Mouse (Mus musculus) forebrain, postnatal 0 days (tissue): Measurements from ENCODE around the gene Pcsk2. TPM values are rescaled to one million over a fixed set of nuclear protein-coding genes. Genes with fewer than 3 reads are reported as not detected.

ENCODE experiments used
- ATAC-seq: fragments of 200-750 bp; cut with Nextera tagmentation; 2 replicates; pipeline ENCODE4 v1.8.0; 2017; ENCODE audit warnings: mild to moderate bottlenecking, moderate library complexity
- DNase-seq: peaks from one replicate; pipeline ENCODE4 v3.0.0-alpha.2; 2015
- H3K27ac ChIP-seq: fragments of 300-500 bp; sonication (generic); 2 replicates; pipeline ENCODE4 v1.5.1; 2014; ENCODE audit warnings: low read depth, mild to moderate bottlenecking, antibody characterized with exemption, low read length, moderate library complexity, mixed read lengths
- H3K27me3 ChIP-seq: fragments of 300-500 bp; sonication (generic); 2 replicates; pipeline ENCODE4 v1.6.1; 2014; ENCODE audit warnings: mild to moderate bottlenecking, low read length, mixed read lengths; ENCODE audit not compliant: insufficient read depth
- H3K36me3 ChIP-seq: fragments of 300-500 bp; sonication (generic); 2 replicates; pipeline ENCODE4 v1.6.1; 2014; ENCODE audit warnings: mild to moderate bottlenecking, moderate library complexity; ENCODE audit not compliant: insufficient read depth
- H3K4me1 ChIP-seq: fragments of 300-500 bp; sonication (generic); 2 replicates; pipeline ENCODE4 v1.6.1; 2014; ENCODE audit warnings: antibody characterized with exemption; ENCODE audit not compliant: insufficient read depth
- H3K4me2 ChIP-seq: fragments of 300-500 bp; sonication (generic); 2 replicates; pipeline ENCODE4 v1.6.1; 2014; ENCODE audit warnings: low read depth, mild to moderate bottlenecking, moderate library complexity
- H3K4me3 ChIP-seq: fragments of 300-500 bp; sonication (generic); 2 replicates; pipeline ENCODE4 v1.5.1; 2014; ENCODE audit warnings: low read depth, low read length, mixed read lengths
- H3K9ac ChIP-seq: fragments of 300-500 bp; sonication (generic); 2 replicates; pipeline ENCODE4 v1.6.1; 2014; ENCODE audit warnings: mild to moderate bottlenecking
- H3K9me3 ChIP-seq: fragments of 300-500 bp; sonication (generic); 2 replicates; pipeline ENCODE4 v1.6.1; 2016; ENCODE audit warnings: low read length
- CTCF ChIP-seq: sonication (generic); IDR thresholded peaks from 2 replicates; pipeline ENCODE4 v1.5.1; 2016; ENCODE audit warnings: antibody characterized with exemption, control low read depth, low read depth
- WGBS: fragments of 180-500 bp; shearing (Covaris S2); extraction: QIAGEN DNeasy Blood & Tissue Kit; methylation state at CpG from one replicate; pipeline ENCODE4 v1.1.7; 2014; 5-methylcytosine and 5-hydroxymethylcytosine counted together
- polyA plus RNA-seq: library from polyadenylated mRNA; unstranded; fragments of >200 nt; fragmentation: Nextera tagmentation; extraction: Ambion mirVana; gene quantifications from 2 replicates; pipeline ENCODE4 v1.2.1, GENCODE M21; 2015
- total RNA-seq: library from RNA; depleted of rRNA; stranded (reverse); fragments of >200 nt; gene quantifications from 2 replicates; pipeline ENCODE4 v1.2.3, GENCODE M21; 2014

Gene Pcsk2
- total and polyA plus RNA-seq, 2 experiments from 2014 or later, result 25.7 to 41.3 TPM

GRCm38 (mm10) chr2:143681873-143682555 lies 136.1 kb downstream of the Pcsk2 start:
- Histone ChIP-seq H3K4me3 (no peak overlapping the region), H3K27me3 (no peaks in the 10 kb centered on the region), H3K9me3 (no peaks in the 10 kb centered on the region), H3K9ac (no peak overlapping the region), H3K4me1 (no peaks in the 10 kb centered on the region), H3K27ac (no peak overlapping the region), H3K36me3 (no peaks in the 10 kb centered on the region), H3K4me2 (no peak overlapping the region)
- no peak for DNase-seq
- WGBS, result 60% methylated on average over 8 of the region's 8 CpGs
- ATAC-seq, result no peak
- TF ChIP-seq CTCF, result no peak

- DNase-seq (no peak), ATAC-seq (no peak)
- Histone ChIP-seq H3K36me3 (no peaks in the 10 kb centered on the region), H3K27ac (no peak overlapping the region), H3K4me2 (no peak overlapping the region), H3K9ac (no peak overlapping the region), H3K27me3 (no peaks in the 10 kb centered on the region), H3K9me3 (no peaks in the 10 kb centered on the region), H3K4me3 (no peak overlapping the region), H3K4me1 (no peaks in the 10 kb centered on the region)
- no peak for TF ChIP-seq CTCF
- WGBS, result 95% methylated on average over 2 of the region's 2 CpGs
Observed at GRCm38 (mm10) chr2:143683513-143683912, 137.6 kb downstream of the Pcsk2 start.

GRCm38 (mm10) chr2:143691244-143691643 lies 145.3 kb downstream of the Pcsk2 start:
- H3K4me2 ChIP-seq, result no peak overlapping the region
- WGBS, result 49% methylated on average over 3 of the region's 3 CpGs
- H3K9ac ChIP-seq, result no peak overlapping the region
- H3K4me3 ChIP-seq, result no peak overlapping the region
- no peaks in the 10 kb centered on the region for H3K4me1 ChIP-seq
- ATAC-seq (no peak), DNase-seq (no peak)
- no peak overlapping the region for H3K27ac ChIP-seq
- peaks cover 11% of the 10 kb centered on the region for H3K9me3 ChIP-seq
- no peak for TF ChIP-seq CTCF
- no peaks in the 10 kb centered on the region for H3K36me3 ChIP-seq
- no peaks in the 10 kb centered on the region for H3K27me3 ChIP-seq

GRCm38 (mm10) chr2:143696026-143696557 lies 150.1 kb downstream of the Pcsk2 start:
- no peaks in the 10 kb centered on the region for H3K4me1 ChIP-seq
- peaks cover 11% of the 10 kb centered on the region for H3K9me3 ChIP-seq
- DNase-seq, result peak; percentile 21
- WGBS, result 65% methylated on average over 14 of the region's 14 CpGs
- no peak overlapping the region for H3K9ac ChIP-seq
- no peak overlapping the region for H3K4me3 ChIP-seq
- no peaks in the 10 kb centered on the region for H3K27me3 ChIP-seq
- H3K36me3 ChIP-seq, result no peaks in the 10 kb centered on the region
- peak overlapping the region; percentile 40; the same call in 1 of the 2 replicates for H3K27ac ChIP-seq
- peak; percentile 34; the same call in 1 of the 2 replicates for ATAC-seq
- no peak for TF ChIP-seq CTCF
- H3K4me2 ChIP-seq, result no peak overlapping the region

GRCm38 (mm10) chr2:143696704-143697103 lies 150.7 kb downstream of the Pcsk2 start:
- Histone ChIP-seq H3K36me3 (no peaks in the 10 kb centered on the region), H3K4me3 (no peak overlapping the region), H3K4me1 (no peaks in the 10 kb centered on the region), H3K4me2 (no peak overlapping the region), H3K27ac (no peak overlapping the region), H3K9ac (no peak overlapping the region), H3K27me3 (no peaks in the 10 kb centered on the region), H3K9me3 (peaks cover 11% of the 10 kb centered on the region)
- 73% methylated on average over 7 of the region's 7 CpGs for WGBS
- ATAC-seq (no peak), DNase-seq (no peak)
- TF ChIP-seq CTCF, result no peak

- 35% methylated on average over 5 of the region's 5 CpGs for WGBS
- Histone ChIP-seq H3K36me3 (no peaks in the 10 kb centered on the region), H3K27me3 (no peaks in the 10 kb centered on the region), H3K27ac (no peak overlapping the region), H3K4me2 (no peak overlapping the region), H3K4me3 (no peak overlapping the region), H3K9me3 (no peaks in the 10 kb centered on the region), H3K9ac (no peak overlapping the region), H3K4me1 (no peaks in the 10 kb centered on the region)
- peak; percentile 53 for DNase-seq
- ATAC-seq, result peak; percentile 65
- no peak for TF ChIP-seq CTCF
Observed at GRCm38 (mm10) chr2:143701141-143701540, 155.2 kb downstream of the Pcsk2 start.

GRCm38 (mm10) chr2:143702931-143703344 lies 157.0 kb downstream of the Pcsk2 start:
- H3K27me3 ChIP-seq, result no peaks in the 10 kb centered on the region
- H3K9me3 ChIP-seq, result no peaks in the 10 kb centered on the region
- no peaks in the 10 kb centered on the region for H3K36me3 ChIP-seq
- TF ChIP-seq CTCF, result no peak
- 69% methylated on average over 3 of the region's 3 CpGs for WGBS
- no peak overlapping the region for H3K4me3 ChIP-seq
- ATAC-seq, result no peak
- no peaks in the 10 kb centered on the region for H3K4me1 ChIP-seq
- no peak overlapping the region for H3K9ac ChIP-seq
- no peak for DNase-seq
- H3K27ac ChIP-seq, result no peak overlapping the region
- H3K4me2 ChIP-seq, result no peak overlapping the region
